Mouse (Mus musculus) spleen, adult 12 weeks (tissue): ENCODE measurements around the gene Tlx2.
A peak's percentile ranks its signal among the peaks of the same experiment; 100 is the strongest.

Source experiments
- DNase-seq: peaks from one replicate; pipeline ENCODE4 v3.0.0; 2022; ENCODE audit warnings: low spot score

Tlx2 gene

DNA sequence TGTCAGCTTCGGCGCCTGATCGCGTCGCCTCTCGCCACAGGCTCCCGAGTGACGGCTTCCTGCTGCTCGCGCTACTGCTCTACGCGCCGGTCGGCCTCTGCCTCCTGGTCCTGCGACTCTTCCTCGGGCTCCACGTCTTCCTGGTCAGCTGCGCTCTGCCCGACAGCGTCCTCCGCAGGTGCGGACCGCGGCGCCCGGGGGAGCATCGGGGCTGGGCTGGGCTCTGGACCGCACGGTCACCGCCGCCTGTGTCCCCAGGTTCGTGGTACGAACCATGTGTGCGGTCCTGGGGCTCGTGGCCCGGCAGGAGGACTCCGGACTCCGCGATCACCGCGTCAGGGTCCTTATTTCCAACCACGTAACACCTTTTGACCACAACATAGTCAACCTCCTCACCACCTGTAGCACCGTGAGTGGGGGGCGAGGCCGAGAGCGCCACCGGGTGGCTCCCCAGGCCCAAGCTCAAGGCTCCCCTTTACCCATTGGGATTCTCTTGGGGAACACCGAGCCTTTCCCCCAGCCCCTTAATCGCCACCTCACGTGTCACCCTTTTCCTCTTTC is 15.1 kb downstream of the Tlx2 start, which contains the start of gene Htra2:
TSS of gene Htra2 (minus strand) at position 403 of the 561 bp plus-strand sequence.
- DNase-seq, result peak; percentile 50

- DNase-seq, result peak; percentile 97
These were observed 15.8 kb downstream of the Tlx2 start, which contains the start of gene Aup1 for GRCm38 (mm10) chr6:83054074-83054851. Gene Aup1, plus strand, starts transcription at chr6:83054521.

DNA sequence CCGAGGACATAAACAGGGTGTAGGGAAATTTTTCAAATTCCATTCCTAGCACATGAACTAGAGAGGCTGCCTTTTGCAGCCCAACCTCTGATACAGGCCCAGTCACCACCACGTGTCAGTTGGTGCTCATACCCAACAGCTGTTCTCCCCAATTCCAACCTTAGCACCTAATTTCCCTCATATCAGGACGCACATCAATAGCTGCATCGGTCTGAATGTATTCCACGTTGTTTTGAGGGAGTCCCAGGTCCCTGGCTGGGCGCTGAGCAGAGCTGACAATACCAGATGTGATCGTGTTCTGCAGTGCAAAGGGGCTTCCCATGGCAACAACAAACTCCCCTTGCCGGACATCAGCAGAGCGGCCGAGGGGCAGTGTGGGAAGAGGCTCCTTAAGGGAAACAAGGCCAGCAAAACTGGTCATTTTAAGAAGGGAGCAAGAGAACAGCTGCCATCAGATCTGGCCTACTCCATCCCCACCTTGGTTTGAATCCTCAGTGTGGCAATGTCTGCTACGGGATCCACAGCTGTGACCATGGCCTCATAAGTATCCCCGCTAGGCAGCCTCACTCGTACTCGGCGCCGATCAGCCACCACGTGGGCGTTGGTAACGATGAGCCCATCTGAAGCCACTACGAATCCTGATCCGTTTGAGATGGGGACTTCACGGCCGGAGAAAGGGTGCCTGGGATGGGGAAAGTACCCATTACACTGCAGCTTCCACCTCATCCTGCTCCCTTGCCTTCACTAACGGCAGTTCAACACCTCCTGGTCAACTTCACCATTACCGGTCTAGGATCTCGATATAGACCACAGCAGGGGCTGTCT is 16.7 kb downstream of the Tlx2 start:
- peak; percentile 42 for DNase-seq

DNA sequence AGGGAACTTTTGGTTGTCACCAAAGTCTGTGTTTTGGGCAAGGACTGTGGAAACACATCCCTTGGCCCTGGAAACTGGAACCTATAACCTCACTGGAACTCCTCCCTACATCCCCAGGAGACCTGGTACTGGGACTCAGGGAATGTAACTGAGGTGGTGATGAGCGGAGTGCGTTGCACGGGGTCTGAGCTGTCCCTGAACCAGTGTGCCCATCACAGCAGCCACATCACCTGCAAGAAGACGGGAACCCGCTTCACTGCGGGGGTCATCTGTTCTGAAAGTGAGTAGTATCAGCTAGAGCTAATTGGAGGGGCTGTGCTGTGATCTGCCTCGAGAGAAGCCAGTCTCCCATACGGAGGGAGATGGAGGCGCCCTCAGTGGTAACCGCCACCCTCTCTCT is 20.7 kb downstream of the Tlx2 start:
- DNase-seq, result no peak

DNA sequence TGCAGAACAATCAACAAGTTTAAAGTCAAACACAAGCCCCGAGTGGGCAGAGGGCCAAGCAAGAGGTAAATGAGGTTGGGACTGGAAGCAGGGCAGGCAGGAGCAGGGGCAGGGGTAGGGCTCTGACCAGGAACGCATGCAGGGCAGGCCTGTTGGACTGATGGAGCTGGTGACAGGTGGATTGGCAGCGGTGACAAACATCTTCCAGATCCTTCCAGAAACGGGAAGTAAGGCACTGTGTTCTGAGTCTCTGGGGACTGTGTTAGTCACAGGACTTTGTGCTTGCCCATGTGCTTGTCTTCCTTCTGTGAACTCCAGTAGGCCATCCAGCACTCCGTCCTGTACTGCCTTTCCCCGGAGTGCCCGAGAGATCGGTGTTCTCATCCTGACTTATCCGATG is 25.4 kb downstream of the Tlx2 start:
- DNase-seq, result no peak

GRCm38 (mm10) chr6:83043993-83044392 is 26.1 kb downstream of the Tlx2 start:
- no peak for DNase-seq

DNA sequence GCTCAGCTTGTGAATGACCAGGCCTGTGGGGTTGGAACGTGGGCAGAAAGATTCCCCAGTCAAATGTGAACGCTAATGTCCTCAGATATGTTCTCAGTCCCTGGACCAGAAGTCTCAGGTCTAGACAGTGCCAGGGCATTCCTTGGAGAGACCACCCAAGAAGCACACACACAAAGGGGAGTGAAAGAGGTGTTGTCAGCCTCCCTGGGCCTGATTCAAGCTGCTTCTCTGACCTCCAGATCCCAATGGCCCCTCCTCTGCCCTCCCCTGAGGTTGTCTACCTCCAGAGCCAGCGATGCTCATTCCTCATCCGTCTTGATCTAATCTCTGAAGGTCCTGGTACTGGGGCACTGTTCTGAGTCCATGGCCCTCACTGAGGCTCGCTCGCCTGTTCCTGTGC is 26.5 kb downstream of the Tlx2 start:
- no peak for DNase-seq

DNA sequence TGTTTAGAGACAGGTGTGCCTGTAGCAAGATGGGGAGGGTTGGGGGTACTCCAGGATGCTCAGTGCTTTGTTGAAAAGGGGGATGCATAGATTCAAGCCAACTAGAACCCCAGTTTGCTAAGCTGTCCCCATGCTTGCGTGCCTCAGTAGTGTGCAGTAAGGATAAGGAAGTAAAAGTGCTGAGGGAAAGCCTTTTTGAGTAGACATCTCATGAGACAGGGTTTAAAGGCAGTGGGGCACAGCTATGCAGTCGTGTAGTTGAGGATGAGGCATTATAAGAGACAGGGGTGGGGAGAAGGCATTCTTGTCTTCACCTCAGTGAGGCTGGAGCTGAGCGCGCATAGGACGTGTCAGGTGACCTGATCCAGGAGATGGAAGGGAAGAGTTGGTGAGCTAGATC is 29.5 kb downstream of the Tlx2 start:
- DNase-seq, result no peak

DNA sequence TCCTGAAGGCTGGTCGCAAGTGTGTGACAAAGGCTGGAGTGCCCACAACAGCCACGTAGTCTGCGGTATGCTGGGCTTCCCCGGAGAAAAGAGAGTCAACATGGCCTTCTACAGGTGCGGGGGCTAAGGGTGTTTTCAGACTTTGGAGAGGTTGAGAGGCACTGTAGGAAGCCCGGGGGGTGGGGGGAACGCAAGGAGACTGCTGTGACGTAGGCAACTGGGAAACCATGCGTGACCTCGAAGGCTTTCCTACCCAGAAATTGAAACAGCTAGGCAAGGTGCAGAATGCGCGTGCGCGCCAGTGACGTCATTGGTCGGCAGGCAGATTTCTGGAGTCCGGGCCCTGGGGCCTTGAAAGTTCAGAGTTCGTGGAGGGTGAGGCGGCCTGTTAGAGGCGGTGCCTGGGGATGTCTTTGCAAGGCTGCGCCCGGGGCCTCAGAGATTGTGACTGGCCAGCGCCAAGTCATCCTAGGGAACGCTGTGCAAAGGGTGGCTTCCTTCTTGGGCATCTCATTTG is 31.5 kb downstream of the Tlx2 start:
- DNase-seq, result peak; percentile 94

DNA sequence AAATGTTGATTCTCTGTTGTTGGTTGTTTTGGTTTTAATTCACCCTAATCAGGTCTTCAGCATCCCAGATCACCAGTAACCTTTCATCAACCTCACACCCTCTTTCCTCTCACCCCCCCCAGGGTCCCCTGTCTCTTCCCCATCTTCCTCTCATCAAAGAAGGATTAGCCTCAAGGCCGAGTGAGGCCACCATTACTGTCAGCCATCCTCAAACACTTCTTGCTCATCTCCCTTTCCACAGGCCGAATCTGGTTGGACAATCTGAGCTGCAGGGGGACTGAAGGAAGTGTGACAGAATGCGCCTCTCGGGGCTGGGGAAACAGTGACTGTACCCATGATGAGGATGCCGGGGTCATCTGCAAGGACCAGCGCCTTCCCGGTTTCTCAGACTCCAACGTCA is 32.9 kb downstream of the Tlx2 start:
- no peak for DNase-seq

- no peak for DNase-seq
These were observed 35.5 kb downstream of the Tlx2 start for GRCm38 (mm10) chr6:83034463-83035055.

- peak; percentile 72 for DNase-seq
These were observed 36.6 kb downstream of the Tlx2 start, which contains the start of the genes Dok1 and Loxl3 for GRCm38 (mm10) chr6:83033249-83034185. Gene Dok1, minus strand, starts transcription at chr6:83033471. Gene Loxl3, plus strand, starts transcription at chr6:83034173.

- DNase-seq, result peak; percentile 46
These were observed 37.3 kb downstream of the Tlx2 start for GRCm38 (mm10) chr6:83032769-83033191.

DNA sequence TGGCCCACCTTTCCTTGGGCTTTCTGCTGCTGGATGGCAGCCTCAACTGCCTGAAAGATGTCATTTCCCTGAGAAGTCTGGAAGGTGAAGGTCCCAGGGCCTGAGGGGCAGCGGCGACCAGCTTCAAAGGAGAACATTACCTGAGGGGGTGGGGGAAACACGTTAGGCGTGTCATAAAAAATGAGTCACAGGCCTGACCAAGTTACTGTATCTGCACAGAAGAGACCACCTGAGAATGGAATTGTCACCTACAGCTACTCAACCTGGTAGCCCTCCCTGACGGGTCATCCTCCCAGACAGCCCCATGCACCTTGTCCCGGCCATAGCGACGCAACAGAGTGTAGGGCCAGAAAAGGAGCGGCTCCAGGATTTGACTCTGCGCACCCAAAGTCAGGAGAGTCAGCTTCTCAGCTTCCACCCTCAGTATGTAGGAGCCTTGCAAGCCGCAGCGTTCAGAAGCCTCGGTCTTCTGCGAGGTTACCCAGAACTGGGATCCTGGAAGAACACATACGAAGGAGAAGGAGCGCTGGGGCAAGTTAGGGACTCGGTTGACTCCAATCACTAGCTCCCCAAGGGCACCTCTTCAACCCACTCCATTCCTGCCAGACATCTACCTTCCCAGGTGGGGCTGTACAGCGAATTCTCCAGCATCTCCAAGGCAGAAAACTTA is 38.0 kb downstream of the Tlx2 start:
- DNase-seq, result no peak

GRCm38 (mm10) chr6:83031111-83031510 is 39.0 kb downstream of the Tlx2 start:
- no peak for DNase-seq

GRCm38 (mm10) chr6:83029777-83030176 is 40.3 kb downstream of the Tlx2 start:
- no peak for DNase-seq

GRCm38 (mm10) chr6:83027706-83028105 is 42.4 kb downstream of the Tlx2 start:
- DNase-seq, result no peak

DNA sequence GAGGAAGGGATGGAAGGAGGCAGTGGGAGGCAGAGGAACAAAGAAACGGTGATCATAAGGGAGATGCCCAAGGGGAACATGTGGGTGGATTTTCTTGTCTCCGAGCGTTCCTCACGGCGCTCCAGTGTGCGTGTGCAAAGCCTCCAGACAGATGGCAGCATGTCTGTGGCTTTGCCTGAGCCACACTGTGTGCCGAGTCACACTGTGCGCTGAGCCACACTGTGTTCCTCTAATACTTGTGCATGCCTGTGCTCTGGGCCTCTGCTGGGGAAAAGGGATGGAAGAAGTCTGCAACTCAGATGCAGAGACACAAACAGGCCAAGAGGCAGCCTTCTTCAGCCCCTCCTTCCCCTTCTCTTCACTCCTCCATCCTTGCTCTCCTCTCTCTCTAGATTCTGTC is 42.8 kb downstream of the Tlx2 start:
- no peak for DNase-seq

DNA sequence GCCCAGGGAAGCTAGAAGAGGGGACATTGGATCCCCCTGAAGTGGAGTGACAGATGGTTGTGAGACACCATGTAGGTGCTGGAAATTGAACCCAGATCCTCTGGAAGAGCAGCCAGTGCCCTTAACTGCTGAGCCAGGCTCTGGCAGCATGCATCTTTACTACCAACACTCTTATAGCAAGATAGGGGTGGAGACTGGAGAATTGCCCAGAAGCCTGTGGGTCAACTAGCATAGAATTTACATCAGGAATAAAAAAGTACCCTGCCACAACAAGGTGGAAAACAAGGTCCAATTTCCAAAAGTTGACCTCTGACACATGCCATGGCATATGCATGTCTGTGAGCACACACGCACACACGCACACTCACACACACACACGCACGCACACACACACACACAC is 44.9 kb downstream of the Tlx2 start:
- DNase-seq, result no peak

GRCm38 (mm10) chr6:83024421-83024820 is 45.7 kb downstream of the Tlx2 start:
- DNase-seq, result no peak
